8 mouse cellular contexts compared by ENCODE assay signal in the genomic region with DNA sequence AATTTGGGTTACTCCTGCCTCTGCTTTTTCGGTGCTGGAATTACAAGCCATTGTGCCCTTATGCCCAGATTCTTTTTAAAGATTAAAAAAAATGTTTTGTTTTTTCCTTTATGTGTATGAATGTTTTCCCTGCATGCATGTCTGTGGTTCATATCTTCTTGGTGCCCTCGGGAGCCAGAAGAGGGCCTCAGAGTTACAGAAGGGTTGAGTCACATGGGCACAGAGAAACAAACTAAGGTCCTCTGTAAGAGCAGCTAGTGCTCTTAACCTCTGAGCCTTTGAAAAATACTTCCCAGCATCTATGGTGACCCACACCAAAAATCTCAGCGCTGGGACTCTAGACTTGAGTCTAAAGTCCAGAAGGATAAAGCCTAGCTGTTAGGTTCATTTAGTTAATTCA. TPM values are rescaled to one million over a fixed set of nuclear protein-coding genes. Genes with fewer than 3 reads are reported as not detected.
DNase-seq lines count a peak whose midpoint lies in the region; ATAC-seq lines count a peak whose summit lies in the region.

No protein-coding gene starts in this region.

- H3K27me3 ChIP-seq in forebrain, embryonic 13.5 days, result no peaks in the 10 kb centered on the region
- H3K27me3 ChIP-seq in intestine, embryonic 15.5 days (replicated peaks), result no peaks in the 10 kb centered on the region
- no peaks in the 10 kb centered on the region for H3K27me3 ChIP-seq in liver, embryonic 16.5 days (ENCODE audit: control insufficient read depth, insufficient read depth, low read depth, low read length)
- no peaks in the 10 kb centered on the region for H3K27me3 ChIP-seq in neural tube, embryonic 12.5 days (replicated peaks)

- peak overlapping the region; percentile 90 for H3K27ac ChIP-seq in forebrain, embryonic 13.5 days
- peak overlapping the region; percentile 94 for H3K27ac ChIP-seq in intestine, embryonic 15.5 days
- peak overlapping the region; percentile 83 for H3K27ac ChIP-seq in liver, embryonic 16.5 days (ENCODE audit: low read length)
- peak overlapping the region; percentile 85 for H3K27ac ChIP-seq in neural tube, embryonic 12.5 days

- peak overlapping the region; percentile 68 for H3K4me3 ChIP-seq in forebrain, embryonic 13.5 days
- peak overlapping the region; percentile 61 for H3K4me3 ChIP-seq in intestine, embryonic 15.5 days (replicated peaks)
- peak overlapping the region; percentile 80 for H3K4me3 ChIP-seq in liver, embryonic 16.5 days (ENCODE audit: low read depth, low read length)
- H3K4me3 ChIP-seq in neural tube, embryonic 12.5 days, result peak overlapping the region; percentile 61

- ATAC-seq in forebrain, embryonic 13.5 days, result peak; percentile 29; the same call in 1 of the 2 replicates
- ATAC-seq in intestine, embryonic 15.5 days, result peak; percentile 75
- ATAC-seq in liver, embryonic 16.5 days (ENCODE audit: low read depth), result peak; percentile 58
- ATAC-seq in neural tube, embryonic 12.5 days (ENCODE audit: low FRiP score, low read depth), result peak; percentile 34; the same call in 1 of the 2 replicates

- H3K36me3 ChIP-seq in forebrain, embryonic 13.5 days (ENCODE audit: poor library complexity, severe bottlenecking), result peaks cover 26% of the 10 kb centered on the region
- peaks cover 16% of the 10 kb centered on the region for H3K36me3 ChIP-seq in intestine, embryonic 15.5 days
- peaks cover under 1% of the 10 kb centered on the region; the same call in 1 of the 2 replicates for H3K36me3 ChIP-seq in liver, embryonic 16.5 days (ENCODE audit: control insufficient read depth, insufficient read depth)
- H3K36me3 ChIP-seq in neural tube, embryonic 12.5 days, result peaks cover 22% of the 10 kb centered on the region

- WGBS in forebrain, embryonic 13.5 days, result 14% methylated on average over 3 of the region's 3 CpGs
- WGBS in intestine, embryonic 15.5 days, result 12% methylated on average over 3 of the region's 3 CpGs
- WGBS in liver, embryonic 16.5 days (ENCODE audit: insufficient replicate concordance), result 9% methylated on average over 3 of the region's 3 CpGs
- WGBS in neural tube, embryonic 12.5 days, result 17% methylated on average over 3 of the region's 3 CpGs

- H3K9ac ChIP-seq in forebrain, embryonic 13.5 days, result peak overlapping the region; percentile 84
- no peak overlapping the region for H3K9ac ChIP-seq in intestine, embryonic 15.5 days
- peak overlapping the region; percentile 77 for H3K9ac ChIP-seq in liver, embryonic 16.5 days (ENCODE audit: low read depth, low read length)
- H3K9ac ChIP-seq in neural tube, embryonic 12.5 days, result peak overlapping the region; percentile 76

- H3K4me1 ChIP-seq in forebrain, embryonic 13.5 days, result peaks cover 20% of the 10 kb centered on the region
- H3K4me1 ChIP-seq in intestine, embryonic 15.5 days (replicated peaks), result no peaks in the 10 kb centered on the region; the same call in 1 of the 2 replicates
- peaks cover 6% of the 10 kb centered on the region for H3K4me1 ChIP-seq in liver, embryonic 16.5 days (ENCODE audit: control insufficient read depth, low read depth, low read length)
- H3K4me1 ChIP-seq in neural tube, embryonic 12.5 days, result no peaks in the 10 kb centered on the region

- peak; percentile 38 to 51 for DNase-seq in right cerebral cortex, postnatal 10 days (ENCODE audit: low spot score in 2 of 2)
- DNase-seq in right cerebral cortex, postnatal 4 days, result no peak
- DNase-seq in c-Kit-negative CD71-positive TER-119-positive erythroid progenitor cells, embryonic 14.5 days (ENCODE audit: low read depth, low spot score), result peak; percentile 3
- no peak for DNase-seq in layer of hippocampus, postnatal 14 days (ENCODE audit: low spot score in 2 of 2)

- peak overlapping the region; percentile 71 for H3K4me2 ChIP-seq in forebrain, embryonic 13.5 days
- H3K4me2 ChIP-seq in intestine, embryonic 15.5 days (replicated peaks), result peak overlapping the region; percentile 78
- peak overlapping the region; percentile 88 for H3K4me2 ChIP-seq in liver, embryonic 16.5 days (ENCODE audit: low read depth, low read length)
- H3K4me2 ChIP-seq in neural tube, embryonic 12.5 days (replicated peaks), result peak overlapping the region; percentile 65

- no peaks in the 10 kb centered on the region; the same call in 1 of the 2 replicates for H3K9me3 ChIP-seq in forebrain, embryonic 13.5 days (replicated peaks)
- no peaks in the 10 kb centered on the region for H3K9me3 ChIP-seq in intestine, embryonic 15.5 days
- H3K9me3 ChIP-seq in liver, embryonic 16.5 days (replicated peaks; ENCODE audit: control insufficient read depth, low read length), result peaks cover 3% of the 10 kb centered on the region; the same call in 1 of the 2 replicates
- H3K9me3 ChIP-seq in neural tube, embryonic 12.5 days, result no peaks in the 10 kb centered on the region

RNA-seq across cellular contexts. Expression of a gene that starts 0.6 kb away (rescaled TPM):
- polyA plus RNA-seq in forebrain, embryonic 13.5 days (2015; fragmentation: Nextera tagmentation; extraction: Ambion mirVana), result 42.9 and 44.4 TPM in 2 replicates
- 23.8 and 25.3 TPM in 2 replicates for polyA plus RNA-seq in intestine, embryonic 15.5 days (2015; fragmentation: Nextera tagmentation; extraction: Ambion mirVana)
- polyA plus RNA-seq in liver, embryonic 16.5 days (2015; fragmentation: Nextera tagmentation; extraction: Ambion mirVana), result 5.4 and 5.7 TPM in 2 replicates
- polyA plus RNA-seq in neural tube, embryonic 12.5 days (2016; fragmentation: Nextera tagmentation; extraction: Ambion mirVana), result 36.1 and 36.8 TPM in 2 replicates
- total RNA-seq in layer of hippocampus, postnatal 14 days (2021), result 10 to 100 TPM in 1 of 2 experiments, 1 to 10 TPM in 1; 9.4 to 10.1 TPM

RNA-seq across cellular contexts. Expression of a gene that starts 26.1 kb away (rescaled TPM):
- 7.4 and 8.9 TPM in 2 replicates for polyA plus RNA-seq in forebrain, embryonic 13.5 days (2015; fragmentation: Nextera tagmentation; extraction: Ambion mirVana)
- 6.0 and 6.3 TPM in 2 replicates for polyA plus RNA-seq in intestine, embryonic 15.5 days (2015; fragmentation: Nextera tagmentation; extraction: Ambion mirVana)
- 1.6 TPM in 2 replicates for polyA plus RNA-seq in liver, embryonic 16.5 days (2015; fragmentation: Nextera tagmentation; extraction: Ambion mirVana)
- polyA plus RNA-seq in neural tube, embryonic 12.5 days (2016; fragmentation: Nextera tagmentation; extraction: Ambion mirVana), result 10.8 and 11.7 TPM in 2 replicates
- 1 to 10 TPM; 1.4 to 2.8 TPM for total RNA-seq in layer of hippocampus, postnatal 14 days (2021)

Comparison
In these comparisons a context has a peak if more than half of its experiments do, and no peak if none do; other contexts are left out.
1. DNase-seq: peak in right cerebral cortex, postnatal 10 days (2 of 2) and c-Kit-negative CD71-positive TER-119-positive erythroid progenitor cells, embryonic 14.5 days (single experiment); none in right cerebral cortex, postnatal 4 days (single experiment) and layer of hippocampus, postnatal 14 days (0 of 2).
2. Peak in every context shown above with its lines, with median percentiles within 50 percentile points of each other: ATAC-seq, H3K27ac ChIP-seq, H3K4me2 ChIP-seq and H3K4me3 ChIP-seq.